Mouse (Mus musculus): Measurements from ENCODE around the gene Utp4. TPM values are rescaled to one million over a fixed set of nuclear protein-coding genes. Genes with fewer than 3 reads are reported as not detected.
A peak's percentile ranks its signal among the peaks of the same experiment; 100 is the strongest.

Utp4 gene
- 7.0 and 18.9 TPM in 2 replicates for polyA plus RNA-seq (2011; ENCODE audit: insufficient read depth, insufficient read length, low replicate concordance, missing spikeins)

DNA sequence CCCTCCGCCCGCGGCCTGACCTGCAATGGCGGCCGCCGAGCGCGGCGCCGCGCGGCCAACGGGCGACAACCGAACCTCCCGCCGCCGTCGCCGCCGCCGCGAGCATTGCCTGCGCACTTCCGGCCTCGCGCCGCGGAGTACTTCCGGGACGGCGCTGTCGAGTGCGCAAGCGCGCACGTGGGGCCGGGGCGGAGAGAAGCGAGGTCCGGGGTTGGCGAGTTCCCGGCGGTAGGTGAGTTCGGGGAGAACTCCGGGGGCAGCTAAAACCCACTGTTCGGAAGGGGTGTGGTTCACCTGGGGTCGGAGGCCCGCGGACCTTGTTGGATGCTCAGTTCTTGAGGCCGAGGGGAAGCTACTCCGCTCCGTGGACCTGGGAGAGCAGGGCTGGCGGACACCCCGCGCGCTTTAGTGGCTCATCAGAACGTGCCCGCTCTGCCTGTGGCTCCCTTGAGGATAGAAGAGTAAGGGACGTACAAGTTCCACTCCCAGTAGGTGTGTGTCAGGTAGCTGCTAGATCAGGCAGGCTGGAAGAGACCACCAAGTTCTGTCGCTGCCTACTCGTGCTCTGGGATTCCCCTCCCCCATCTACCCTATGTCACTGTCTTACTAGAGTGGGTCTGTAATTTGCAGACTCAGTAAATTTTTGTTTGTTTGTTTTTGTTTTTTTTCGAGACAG is at the start of gene Utp4:
Utp4 (plus strand) TSS at position 156 of the 676 bp plus-strand sequence.
- WGBS, result under 1% methylated on average over 63 of the region's 63 CpGs
- peak; percentile 55; the same call in 1 of the 2 replicates for TF ChIP-seq POLR2A (IDR thresholded peaks at IDR 0.05; ENCODE audit: borderline replicate concordance, control insufficient read depth, low read depth, low read length)
- no peak for TF ChIP-seq CTCF (IDR thresholded peaks at IDR 0.05; ENCODE audit: control insufficient read depth, insufficient read depth, low read length)
- H3K4me3 ChIP-seq (replicated peaks; ENCODE audit: control insufficient read depth, low read depth, low read length), result peak within 1 kb of the TSS; percentile 83
- no peaks in the 10 kb centered on the region for H3K4me1 ChIP-seq (ENCODE audit: control insufficient read depth, insufficient read depth, low read length)
- peak within 1 kb of the TSS; percentile 95 for H3K27ac ChIP-seq (ENCODE audit: control insufficient read depth, insufficient read depth, low read depth, low read length, poor library complexity)

DNA sequence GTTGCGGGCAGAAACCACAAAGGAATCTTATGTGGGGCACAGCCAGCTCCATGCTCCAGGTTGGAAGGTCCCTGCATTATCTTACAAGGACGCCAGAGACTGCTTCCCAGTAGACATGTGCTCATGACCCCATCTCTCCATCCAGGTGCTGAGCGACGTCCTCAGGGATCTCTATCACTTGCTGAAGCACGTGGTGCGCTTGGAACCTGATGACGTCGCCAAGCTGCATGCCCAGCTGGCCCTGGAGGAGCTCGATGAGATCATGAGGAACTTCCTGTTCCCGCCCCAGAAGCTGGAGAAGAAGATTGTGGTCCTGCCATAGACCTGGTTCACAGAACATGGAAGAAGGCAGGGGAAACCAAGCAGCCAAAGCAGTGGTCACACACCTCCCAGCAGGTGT is 43.4 kb upstream of the Utp4 start:
- no peak for TF ChIP-seq CTCF (IDR thresholded peaks at IDR 0.05; ENCODE audit: control insufficient read depth, insufficient read depth, low read length)
- TF ChIP-seq POLR2A (IDR thresholded peaks at IDR 0.05; ENCODE audit: borderline replicate concordance, control insufficient read depth, low read depth, low read length), result no peak
- 79% methylated on average over 10 of the region's 10 CpGs for WGBS
- H3K4me1 ChIP-seq (ENCODE audit: control insufficient read depth, insufficient read depth, low read length), result peaks cover 2% of the 10 kb centered on the region
- H3K27ac ChIP-seq (ENCODE audit: control insufficient read depth, insufficient read depth, low read depth, low read length, poor library complexity), result no peak overlapping the region
- H3K4me3 ChIP-seq (replicated peaks; ENCODE audit: control insufficient read depth, low read depth, low read length), result no peak overlapping the region

DNA sequence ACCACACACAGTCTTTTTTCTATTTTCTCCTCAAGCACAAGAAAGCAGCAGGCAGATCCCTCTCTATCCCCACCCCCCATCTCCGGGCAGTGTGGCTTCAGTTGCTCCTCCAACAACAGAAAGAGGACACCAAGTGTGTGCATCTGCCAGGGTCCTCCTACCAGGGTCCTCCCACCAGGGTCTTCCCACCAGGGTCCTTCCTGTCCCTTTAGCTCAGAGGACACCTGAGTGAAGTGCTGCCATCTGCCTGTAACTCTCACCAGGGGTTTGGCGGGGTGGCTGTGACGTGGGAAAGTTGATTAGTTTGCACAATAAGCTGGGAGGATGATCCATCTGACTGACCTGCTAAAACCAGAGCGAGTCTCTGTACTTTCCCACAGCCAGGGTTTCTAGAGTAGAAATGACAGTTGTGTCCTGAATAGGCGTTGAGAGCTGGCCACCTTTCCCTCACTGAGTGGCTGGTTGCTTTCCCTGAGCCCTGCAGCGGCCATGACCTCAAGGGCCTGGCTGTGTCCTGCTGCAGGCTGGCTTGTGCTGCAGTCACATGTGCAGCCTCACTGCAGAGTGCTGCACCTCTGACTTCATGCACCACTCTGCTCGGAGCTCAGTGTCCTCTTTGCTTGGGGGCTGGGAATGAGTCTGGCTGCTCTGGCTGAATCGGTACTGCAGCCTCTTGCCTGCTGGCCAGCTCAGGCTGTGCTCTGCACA is 38.7 kb upstream of the Utp4 start:
- no peak overlapping the region for H3K4me3 ChIP-seq (replicated peaks; ENCODE audit: control insufficient read depth, low read depth, low read length)
- H3K4me1 ChIP-seq (ENCODE audit: control insufficient read depth, insufficient read depth, low read length), result peaks cover 4% of the 10 kb centered on the region
- TF ChIP-seq CTCF (IDR thresholded peaks at IDR 0.05; ENCODE audit: control insufficient read depth, insufficient read depth, low read length) (no peak), POLR2A (IDR thresholded peaks at IDR 0.05; ENCODE audit: borderline replicate concordance, control insufficient read depth, low read depth, low read length) (no peak)
- H3K27ac ChIP-seq (ENCODE audit: control insufficient read depth, insufficient read depth, low read depth, low read length, poor library complexity), result peak overlapping the region; percentile 14; the same call in 1 of the 2 replicates
- 55% methylated on average over 8 of the region's 8 CpGs for WGBS

DNA sequence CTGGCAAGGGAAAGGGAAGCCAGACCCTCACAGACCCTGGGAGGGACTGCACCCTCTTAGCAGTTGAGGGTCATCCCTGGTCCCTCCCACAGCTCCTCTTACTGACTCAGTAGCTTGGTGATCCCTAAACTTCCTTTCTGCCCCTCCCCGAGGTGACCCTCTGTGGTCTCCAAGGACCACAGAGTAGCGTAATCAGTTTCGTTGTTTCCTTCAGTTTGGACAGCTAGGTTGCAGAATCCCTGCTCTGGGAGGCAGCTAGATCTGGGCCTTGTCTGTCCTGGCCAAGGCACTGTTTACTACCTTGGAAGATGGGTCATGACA is 38.2 kb upstream of the Utp4 start:
- no peak overlapping the region for H3K27ac ChIP-seq (ENCODE audit: control insufficient read depth, insufficient read depth, low read depth, low read length, poor library complexity)
- peaks cover 4% of the 10 kb centered on the region for H3K4me1 ChIP-seq (ENCODE audit: control insufficient read depth, insufficient read depth, low read length)
- 38% methylated on average over 3 of the region's 3 CpGs for WGBS
- H3K4me3 ChIP-seq (replicated peaks; ENCODE audit: control insufficient read depth, low read depth, low read length), result no peak overlapping the region
- TF ChIP-seq POLR2A (IDR thresholded peaks at IDR 0.05; ENCODE audit: borderline replicate concordance, control insufficient read depth, low read depth, low read length), result no peak
- no peak for TF ChIP-seq CTCF (IDR thresholded peaks at IDR 0.05; ENCODE audit: control insufficient read depth, insufficient read depth, low read length)

DNA sequence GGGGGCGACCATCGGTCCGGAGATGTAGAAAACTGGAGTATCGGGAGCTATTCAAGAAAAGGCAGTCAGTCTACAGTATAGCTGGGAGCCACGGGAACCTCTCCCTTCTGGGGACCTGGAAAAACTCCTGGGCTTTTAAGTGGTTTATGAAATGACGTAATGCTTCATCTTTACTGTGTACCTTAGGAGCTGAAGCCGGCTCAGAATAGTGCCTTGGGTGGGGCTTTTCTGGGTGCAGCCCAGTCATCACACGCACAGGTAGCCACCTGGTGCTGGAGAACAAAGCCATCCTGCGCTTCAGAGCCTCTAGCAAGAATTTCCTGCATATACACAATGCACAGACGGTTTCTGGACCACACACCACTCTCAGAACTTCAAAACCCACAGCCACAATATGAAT is 30.6 kb upstream of the Utp4 start:
- WGBS, result 86% methylated on average over 10 of the region's 10 CpGs
- H3K4me1 ChIP-seq (ENCODE audit: control insufficient read depth, insufficient read depth, low read length), result no peaks in the 10 kb centered on the region
- no peak for TF ChIP-seq POLR2A (IDR thresholded peaks at IDR 0.05; ENCODE audit: borderline replicate concordance, control insufficient read depth, low read depth, low read length)
- no peak for TF ChIP-seq CTCF (IDR thresholded peaks at IDR 0.05; ENCODE audit: control insufficient read depth, insufficient read depth, low read length)
- no peak overlapping the region for H3K27ac ChIP-seq (ENCODE audit: control insufficient read depth, insufficient read depth, low read depth, low read length, poor library complexity)
- H3K4me3 ChIP-seq (replicated peaks; ENCODE audit: control insufficient read depth, low read depth, low read length), result no peak overlapping the region

DNA sequence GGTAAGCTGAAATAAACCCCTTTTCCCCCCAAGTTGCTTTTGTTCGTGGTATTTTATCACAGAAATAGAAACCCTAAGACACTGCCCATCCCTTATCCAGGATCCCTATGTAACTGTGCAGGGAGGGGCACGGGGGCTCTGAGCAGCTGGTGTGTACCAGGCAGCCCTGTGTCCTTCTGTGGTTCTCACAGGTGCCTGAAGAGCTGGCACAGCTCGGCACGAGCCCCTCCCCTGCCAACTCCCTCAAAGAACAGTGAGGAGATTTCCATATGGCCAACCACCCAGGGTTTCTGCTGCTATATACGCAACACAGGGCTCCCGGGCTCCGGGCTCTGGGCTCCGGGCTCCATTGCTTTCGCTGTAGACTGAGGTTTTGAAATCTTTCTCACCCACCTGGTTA is 28.1 kb upstream of the Utp4 start:
- Histone ChIP-seq H3K4me3 (replicated peaks; ENCODE audit: control insufficient read depth, low read depth, low read length) (no peak overlapping the region), H3K27ac (ENCODE audit: control insufficient read depth, insufficient read depth, low read depth, low read length, poor library complexity) (no peak overlapping the region), H3K4me1 (ENCODE audit: control insufficient read depth, insufficient read depth, low read length) (no peaks in the 10 kb centered on the region)
- 71% methylated on average over 9 of the region's 9 CpGs for WGBS
- no peak; the same call in 1 of the 2 replicates for TF ChIP-seq CTCF (IDR thresholded peaks at IDR 0.05; ENCODE audit: control insufficient read depth, insufficient read depth, low read length)
- no peak for TF ChIP-seq POLR2A (IDR thresholded peaks at IDR 0.05; ENCODE audit: borderline replicate concordance, control insufficient read depth, low read depth, low read length)

DNA sequence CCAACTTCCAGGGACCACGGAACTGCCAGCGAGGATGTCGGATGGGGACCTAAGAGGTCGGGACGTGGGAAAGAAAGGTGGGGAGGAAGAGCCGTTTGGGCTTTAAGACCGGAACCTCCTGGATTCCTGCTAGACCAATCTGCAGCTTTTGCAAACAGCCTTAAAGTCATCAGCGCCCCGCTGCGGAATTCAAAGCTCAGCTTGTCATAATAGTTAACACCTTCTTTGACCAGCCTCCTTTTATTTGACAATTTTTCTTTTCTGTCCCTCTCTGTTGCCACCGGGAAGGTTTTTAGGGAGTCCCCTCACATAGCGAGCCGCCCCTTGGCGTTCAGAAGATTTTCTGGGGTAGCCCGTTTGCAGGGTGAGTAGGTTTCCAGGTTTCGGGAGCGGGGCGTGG is 23.4 kb upstream of the Utp4 start, which contains the start of gene Has3:
Has3 (plus strand) TSS at position 192 of the 400 bp plus-strand sequence.
- Histone ChIP-seq H3K4me3 (replicated peaks; ENCODE audit: control insufficient read depth, low read depth, low read length) (no peak within 1 kb of the TSS), H3K27ac (ENCODE audit: control insufficient read depth, insufficient read depth, low read depth, low read length, poor library complexity) (no peak within 1 kb of the TSS), H3K4me1 (ENCODE audit: control insufficient read depth, insufficient read depth, low read length) (no peaks in the 10 kb centered on the region)
- 3% methylated on average over 18 of the region's 18 CpGs for WGBS
- TF ChIP-seq CTCF (IDR thresholded peaks at IDR 0.05; ENCODE audit: control insufficient read depth, insufficient read depth, low read length) (no peak), POLR2A (IDR thresholded peaks at IDR 0.05; ENCODE audit: borderline replicate concordance, control insufficient read depth, low read depth, low read length) (no peak)

DNA sequence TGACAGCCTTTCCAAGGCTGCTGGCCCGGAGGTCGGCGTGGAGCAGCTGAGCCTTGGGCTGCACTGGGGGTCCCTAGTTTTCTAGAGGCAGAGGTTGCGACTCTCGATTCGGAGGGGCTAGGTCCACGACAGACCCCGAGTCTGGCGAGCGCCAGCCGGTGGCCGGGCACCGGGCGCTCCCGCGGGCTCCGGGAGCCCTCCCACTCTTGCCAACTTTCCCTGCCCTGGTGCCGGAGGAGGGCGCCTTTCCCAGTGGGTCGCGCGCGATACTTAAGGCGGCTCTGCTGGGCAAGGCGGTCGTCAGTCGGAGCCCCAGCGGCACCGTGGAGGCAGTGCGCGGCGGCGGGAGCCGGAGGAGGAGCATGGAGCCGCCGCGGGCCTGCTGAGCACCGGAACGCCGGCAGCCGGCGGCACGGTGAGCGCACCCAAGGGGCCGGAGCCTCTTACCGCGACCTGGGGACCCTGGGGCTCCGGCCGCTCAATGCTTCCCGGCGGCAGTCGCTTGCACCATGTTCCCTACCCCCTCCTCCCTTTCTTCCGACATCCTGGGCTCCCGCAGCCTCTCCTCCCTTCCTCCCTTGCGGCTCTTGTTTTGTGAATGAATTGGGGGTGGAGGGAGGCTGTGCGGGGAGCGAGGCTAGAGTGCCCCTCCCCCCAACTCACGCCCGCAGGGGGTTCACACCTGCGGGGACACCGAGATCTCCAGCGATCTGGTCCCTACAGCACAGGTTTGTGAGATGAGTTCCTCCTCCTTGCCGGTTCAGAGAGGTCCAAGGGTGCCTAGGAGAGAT is 22.7 kb upstream of the Utp4 start:
- TF ChIP-seq POLR2A (IDR thresholded peaks at IDR 0.05; ENCODE audit: borderline replicate concordance, control insufficient read depth, low read depth, low read length) (no peak), CTCF (IDR thresholded peaks at IDR 0.05; ENCODE audit: control insufficient read depth, insufficient read depth, low read length) (no peak)
- WGBS, result under 1% methylated on average over 63 of the region's 63 CpGs
- no peak overlapping the region for H3K27ac ChIP-seq (ENCODE audit: control insufficient read depth, insufficient read depth, low read depth, low read length, poor library complexity)
- H3K4me3 ChIP-seq (replicated peaks; ENCODE audit: control insufficient read depth, low read depth, low read length), result no peak overlapping the region
- H3K4me1 ChIP-seq (ENCODE audit: control insufficient read depth, insufficient read depth, low read length), result no peaks in the 10 kb centered on the region

All from bone marrow, adult 2 months (tissue).